Mouse (Mus musculus) neural tube, embryonic 11.5 days (tissue): ENCODE measurements around the gene Tm4sf5. TPM values are rescaled to one million over a fixed set of nuclear protein-coding genes. Genes with fewer than 3 reads are reported as not detected.
"Not testable (repeated sequence)": the region's sequence is repeated elsewhere in the genome, so short reads cannot be mapped to it uniquely, and the experiment has no call there.

Experiments used
- ATAC-seq: fragments of 200-750 bp; cut with Nextera tagmentation; 2 replicates; pipeline ENCODE4 v1.8.0; 2017; ENCODE audit warnings: moderate number of reproducible peaks, mild to moderate bottlenecking, moderate TSS enrichment, moderate library complexity; ENCODE audit not compliant: insufficient read depth, low FRiP score, low TSS enrichment
- DNase-seq: peaks from one replicate; pipeline ENCODE4 v3.0.0-alpha.2; 2015; ENCODE audit warnings: low spot score
- H3K27ac ChIP-seq: fragments of 300-500 bp; sonication (generic); 2 replicates; pipeline ENCODE4 v1.5.1; 2014; ENCODE audit warnings: low read depth, mild to moderate bottlenecking, low read length
- H3K27me3 ChIP-seq: fragments of 300-500 bp; sonication (generic); 2 replicates; pipeline ENCODE4 v1.6.1; 2014; ENCODE audit warnings: mild to moderate bottlenecking, low read length, mixed read lengths; ENCODE audit not compliant: control insufficient read depth, insufficient read depth
- H3K36me3 ChIP-seq: fragments of 300-500 bp; sonication (generic); 2 replicates; pipeline ENCODE4 v1.6.1; 2014; ENCODE audit warnings: mild to moderate bottlenecking, low read length, moderate library complexity, mixed read lengths; ENCODE audit not compliant: control insufficient read depth, insufficient read depth
- H3K4me1 ChIP-seq: fragments of 300-500 bp; sonication (generic); 2 replicates; pipeline ENCODE4 v1.6.1; 2014; ENCODE audit warnings: low read length, mixed read lengths; ENCODE audit not compliant: control insufficient read depth, insufficient read depth
- H3K4me2 ChIP-seq: fragments of 300-500 bp; sonication (generic); 2 replicates; pipeline ENCODE4 v1.6.1; 2014; ENCODE audit warnings: low read depth, mild to moderate bottlenecking, moderate library complexity
- H3K4me3 ChIP-seq: fragments of 300-500 bp; sonication (generic); 2 replicates; pipeline ENCODE4 v1.5.1; 2014; ENCODE audit warnings: low read depth, low read length
- H3K9ac ChIP-seq: fragments of 300-500 bp; sonication (generic); 2 replicates; pipeline ENCODE4 v1.6.1; 2014; ENCODE audit warnings: mild to moderate bottlenecking, low read length
- H3K9me3 ChIP-seq: fragments of 300-500 bp; sonication (generic); 2 replicates; pipeline ENCODE4 v1.6.1; 2016; ENCODE audit warnings: low read length; ENCODE audit not compliant: control insufficient read depth
- WGBS: fragments of 180-500 bp; shearing (Covaris S2); extraction: QIAGEN DNeasy Blood & Tissue Kit; methylation state at CpG from one replicate; pipeline ENCODE4 v1.1.7; 2014; 5-methylcytosine and 5-hydroxymethylcytosine counted together
- polyA plus RNA-seq: library from polyadenylated mRNA; unstranded; fragments of >200 nt; fragmentation: Nextera tagmentation; extraction: Ambion mirVana; gene quantifications from 2 replicates; pipeline ENCODE4 v1.2.1, GENCODE M21; 2014

Gene Tm4sf5
- polyA plus RNA-seq, 1 experiment from 2014 or later, result not detected

DNA sequence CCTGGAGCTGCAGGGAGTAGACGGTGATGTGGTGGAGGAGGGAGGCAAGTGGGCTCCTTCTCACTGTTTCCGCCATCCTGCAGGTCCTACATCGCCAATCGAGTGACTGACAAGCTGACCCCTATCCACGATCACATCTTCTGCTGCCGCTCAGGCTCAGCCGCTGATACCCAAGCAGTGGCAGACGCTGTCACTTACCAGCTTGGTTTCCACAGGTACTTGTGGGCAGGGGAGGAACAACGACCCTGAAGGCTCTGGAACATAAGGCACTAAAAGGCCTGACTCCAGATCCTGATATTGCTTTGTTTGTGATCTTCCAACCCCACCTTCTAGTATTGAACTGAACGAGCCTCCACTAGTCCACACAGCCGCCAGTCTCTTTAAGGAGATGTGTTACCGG, 21.2 kb downstream of the Tm4sf5 start:
- H3K4me3 ChIP-seq, result peak overlapping the region; percentile 82
- ATAC-seq (no peak), DNase-seq (no peak)
- H3K27me3 ChIP-seq, result no peaks in the 10 kb centered on the region
- H3K27ac ChIP-seq, result no peak overlapping the region
- H3K9ac ChIP-seq, result no peak overlapping the region
- H3K36me3 ChIP-seq, result peaks cover 9% of the 10 kb centered on the region
- WGBS, result 90% methylated on average over 12 of the region's 12 CpGs
- H3K4me2 ChIP-seq, result peak overlapping the region; percentile 74
- peaks cover 5% of the 10 kb centered on the region; the same call in 1 of the 2 replicates for H3K4me1 ChIP-seq
- H3K9me3 ChIP-seq, result no peaks in the 10 kb centered on the region

- ATAC-seq (no peak), DNase-seq (no peak)
- Histone ChIP-seq H3K4me2 (no peak overlapping the region), H3K36me3 (peaks cover 9% of the 10 kb centered on the region), H3K9ac (no peak overlapping the region), H3K27me3 (no peaks in the 10 kb centered on the region), H3K4me1 (peaks cover 5% of the 10 kb centered on the region; the same call in 1 of the 2 replicates), H3K4me3 (no peak overlapping the region), H3K9me3 (no peaks in the 10 kb centered on the region), H3K27ac (no peak overlapping the region)
- WGBS, result 90% methylated on average over 7 of the region's 7 CpGs
Measured at GRCm38 (mm10) chr11:70528610-70529009, 23.6 kb downstream of the Tm4sf5 start.

DNA sequence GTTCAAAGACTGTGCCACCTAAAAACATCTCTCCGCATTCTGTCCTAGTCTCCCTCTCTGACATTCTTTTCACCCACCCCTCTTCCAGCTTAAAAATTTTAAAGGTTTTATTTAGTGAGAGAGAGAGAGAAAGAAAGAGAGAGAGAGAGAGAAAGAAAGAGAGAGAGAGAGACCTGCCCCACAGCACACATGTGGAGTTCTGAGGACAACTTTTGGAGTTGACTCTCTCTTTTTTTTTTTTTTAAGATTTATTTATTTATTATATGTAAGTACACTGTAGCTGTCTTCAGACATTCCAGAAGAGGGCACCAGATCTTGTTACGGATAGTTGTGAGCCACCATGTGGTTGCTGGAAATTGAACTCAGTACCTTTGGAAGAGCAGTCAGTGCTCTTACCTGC, 26.0 kb downstream of the Tm4sf5 start:
- not testable (repeated sequence) for H3K4me3 ChIP-seq, H3K9ac ChIP-seq, H3K27ac ChIP-seq, H3K4me2 ChIP-seq, H3K9me3 ChIP-seq, H3K27me3 ChIP-seq, H3K36me3 ChIP-seq, H3K4me1 ChIP-seq, DNase-seq, ATAC-seq
- WGBS, result 65% methylated on average over 2 of the region's 2 CpGs

GRCm38 (mm10) chr11:70532839-70533238, 27.8 kb downstream of the Tm4sf5 start, which contains the start of gene Gm40193:
Gm40193 (minus strand) TSS chr11:70532939.
- Histone ChIP-seq H3K4me2 (no peak within 1 kb of the TSS), H3K27me3 (no peaks in the 10 kb centered on the region), H3K4me3 (no peak within 1 kb of the TSS), H3K27ac (no peak within 1 kb of the TSS), H3K4me1 (no peaks in the 10 kb centered on the region), H3K36me3 (peaks cover 4% of the 10 kb centered on the region), H3K9me3 (no peaks in the 10 kb centered on the region), H3K9ac (no peak within 1 kb of the TSS)
- DNase-seq (no peak), ATAC-seq (no peak)
- WGBS, result 73% methylated on average over 6 of the region's 6 CpGs

GRCm38 (mm10) chr11:70539423-70539822, 34.4 kb downstream of the Tm4sf5 start:
- DNase-seq (no peak), ATAC-seq (no peak)
- Histone ChIP-seq H3K27me3 (peaks cover 11% of the 10 kb centered on the region), H3K27ac (no peak overlapping the region), H3K4me3 (peak overlapping the region; percentile 49), H3K36me3 (no peaks in the 10 kb centered on the region), H3K4me2 (peak overlapping the region; percentile 75), H3K9ac (peak overlapping the region; percentile 57; the same call in 1 of the 2 replicates), H3K4me1 (no peaks in the 10 kb centered on the region; the same call in 1 of the 2 replicates), H3K9me3 (no peaks in the 10 kb centered on the region)
- WGBS, result 19% methylated on average over 9 of the region's 9 CpGs

DNA sequence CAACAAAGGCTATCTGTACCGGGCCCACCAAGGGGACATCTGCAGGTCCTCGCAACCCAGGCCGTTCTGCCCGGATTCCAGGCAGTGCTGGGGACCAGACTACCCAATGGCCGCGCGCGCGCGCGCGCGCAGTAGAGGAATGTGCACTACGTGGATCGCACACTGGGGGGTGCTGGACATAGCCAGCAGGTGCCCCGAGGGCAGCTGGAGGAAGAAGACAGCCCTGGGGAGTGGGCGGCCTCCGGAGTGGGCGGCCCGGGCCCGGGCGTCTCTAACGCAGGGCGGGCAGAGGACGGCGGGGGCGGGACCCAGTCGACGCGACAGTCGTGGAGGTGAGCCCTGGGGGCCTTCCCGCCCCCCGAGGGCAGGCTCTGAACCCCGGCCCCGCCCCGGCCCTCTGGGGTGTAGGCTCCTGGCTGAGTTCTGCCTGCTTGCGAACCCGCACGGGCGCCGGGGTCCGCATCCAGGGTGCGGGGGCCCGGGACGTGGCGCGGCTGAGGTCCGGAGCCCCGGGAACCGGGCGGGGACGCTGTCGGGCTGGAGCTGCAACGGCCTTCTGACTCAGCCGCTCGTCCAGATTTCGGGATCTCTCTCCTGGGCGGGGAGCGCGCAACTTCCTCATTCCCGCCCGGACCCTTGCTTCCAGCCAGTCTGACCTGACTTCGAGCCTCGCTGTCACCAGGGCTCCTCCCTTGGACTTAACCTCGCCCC, 35.0 kb downstream of the Tm4sf5 start, which contains the start of gene Pld2:
TSS of gene Pld2 (plus strand) at position 188 of the 711 bp plus-strand sequence.
- peaks cover 11% of the 10 kb centered on the region for H3K27me3 ChIP-seq
- no peaks in the 10 kb centered on the region for H3K9me3 ChIP-seq
- ATAC-seq (peak; percentile 53), DNase-seq (peak; percentile 86)
- H3K9ac ChIP-seq, result peak within 1 kb of the TSS; percentile 57
- H3K36me3 ChIP-seq, result no peaks in the 10 kb centered on the region
- peak within 1 kb of the TSS; percentile 75 for H3K4me2 ChIP-seq
- H3K27ac ChIP-seq, result no peak within 1 kb of the TSS
- under 1% methylated on average over 47 of the region's 65 CpGs for WGBS
- H3K4me3 ChIP-seq, result peak within 1 kb of the TSS; percentile 49
- no peaks in the 10 kb centered on the region; the same call in 1 of the 2 replicates for H3K4me1 ChIP-seq

DNA sequence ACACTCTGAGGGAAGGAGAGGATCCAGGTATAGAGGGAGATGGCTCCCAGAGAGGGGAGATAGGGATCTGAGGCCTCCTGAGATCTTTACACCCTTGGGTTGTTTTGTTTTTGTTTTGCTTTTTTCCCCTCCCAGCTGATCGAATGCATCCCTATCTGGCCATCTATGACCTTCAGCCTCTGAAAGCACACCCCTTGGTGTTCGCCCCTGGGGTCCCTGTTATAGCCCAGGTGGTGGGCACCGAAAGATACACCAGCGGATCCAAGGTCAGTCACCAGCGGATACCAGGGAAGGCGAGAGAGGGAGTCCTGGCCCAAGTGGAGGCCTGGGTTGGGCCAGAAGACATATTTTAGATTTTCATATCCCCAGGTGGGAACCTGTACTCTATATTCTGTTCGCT, 35.9 kb downstream of the Tm4sf5 start:
- Histone ChIP-seq H3K4me2 (peak overlapping the region; percentile 75; the same call in 1 of the 2 replicates), H3K4me1 (no peaks in the 10 kb centered on the region; the same call in 1 of the 2 replicates), H3K36me3 (no peaks in the 10 kb centered on the region), H3K4me3 (no peak overlapping the region), H3K27ac (no peak overlapping the region), H3K9me3 (no peaks in the 10 kb centered on the region), H3K9ac (no peak overlapping the region), H3K27me3 (peaks cover 11% of the 10 kb centered on the region)
- DNase-seq, result no peak
- 90% methylated on average over 7 of the region's 7 CpGs for WGBS
- ATAC-seq, result no peak

GRCm38 (mm10) chr11:70541415-70541814, 36.4 kb downstream of the Tm4sf5 start:
- Histone ChIP-seq H3K4me1 (no peaks in the 10 kb centered on the region; the same call in 1 of the 2 replicates), H3K4me3 (no peak overlapping the region), H3K27me3 (peaks cover 11% of the 10 kb centered on the region), H3K36me3 (no peaks in the 10 kb centered on the region), H3K4me2 (no peak overlapping the region), H3K9me3 (no peaks in the 10 kb centered on the region), H3K27ac (no peak overlapping the region), H3K9ac (no peak overlapping the region)
- no peak for ATAC-seq
- DNase-seq, result no peak
- 74% methylated on average over 5 of the region's 5 CpGs for WGBS

- H3K4me2 ChIP-seq, result no peak overlapping the region
- ATAC-seq, result no peak
Measured at GRCm38 (mm10) chr11:70544496-70544895, 39.5 kb downstream of the Tm4sf5 start.

More at GRCm38 (mm10) chr11:70544496-70544895, 39.5 kb downstream of the Tm4sf5 start:
- Histone ChIP-seq H3K27me3 (peaks cover 7% of the 10 kb centered on the region), H3K27ac (no peak overlapping the region), H3K36me3 (no peaks in the 10 kb centered on the region), H3K9me3 (no peaks in the 10 kb centered on the region), H3K4me1 (no peaks in the 10 kb centered on the region; the same call in 1 of the 2 replicates), H3K9ac (no peak overlapping the region), H3K4me3 (no peak overlapping the region)
- WGBS, result 75% methylated on average over 7 of the region's 7 CpGs
- no peak for DNase-seq
